10 mouse cellular contexts compared by ENCODE assay signal in the genomic region with DNA sequence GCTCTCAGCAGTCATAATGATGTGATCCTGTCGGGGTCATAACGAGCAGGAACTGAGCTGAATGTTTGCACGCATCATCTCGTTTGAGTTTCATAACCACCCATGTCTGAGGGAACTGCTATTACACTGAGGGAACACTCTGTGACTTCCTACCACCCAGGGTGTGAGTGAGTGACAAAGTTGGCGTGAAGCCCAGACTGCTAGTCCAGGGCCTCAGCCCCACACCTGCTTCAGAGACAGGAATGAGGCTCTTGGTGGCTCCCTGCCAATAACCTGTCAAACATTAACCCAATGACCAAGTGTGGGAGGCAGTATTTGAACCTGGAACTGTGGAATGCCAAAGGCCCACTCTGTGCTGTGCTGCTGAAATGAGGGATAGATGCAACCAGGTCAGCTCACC.
A peak's percentile ranks its signal among the peaks of the same experiment; 100 is the strongest.
DNase-seq lines count a peak whose midpoint lies in the region; ATAC-seq and TF ChIP-seq lines count a peak whose summit lies in the region.
"Had no signal": no experiment of that assay in that cellular context is flagged by ENCODE, and none has a peak within 500 bp of the region (broad histone marks: within the 10 kb centered on the region; RNA-seq: fewer than 3 reads in every experiment).

No protein-coding gene starts in this region.

- no peak overlapping the region for H3K27ac ChIP-seq in forebrain, embryonic 13.5 days
- no peak overlapping the region for H3K27ac ChIP-seq in forebrain, embryonic 10.5 days
- no peak overlapping the region for H3K27ac ChIP-seq in heart, adult 2 months
- H3K27ac ChIP-seq in lung, embryonic 14.5 days (ENCODE audit: low read depth), result peak overlapping the region; percentile 80
- H3K27ac ChIP-seq: neural tube, embryonic 12.5 days had no signal

- no peaks in the 10 kb centered on the region for H3K9me3 ChIP-seq in forebrain, embryonic 13.5 days (replicated peaks)
- no peaks in the 10 kb centered on the region for H3K9me3 ChIP-seq in forebrain, embryonic 10.5 days
- no peaks in the 10 kb centered on the region for H3K9me3 ChIP-seq in G1E (replicated peaks)
- H3K9me3 ChIP-seq in lung, embryonic 14.5 days (ENCODE audit: low read depth, low read length), result no peaks in the 10 kb centered on the region
- H3K9me3 ChIP-seq: neural tube, embryonic 12.5 days had no signal

- peak; percentile 58; the same call in 1 of the 2 replicates for ATAC-seq in forebrain, embryonic 13.5 days
- no peak for ATAC-seq in G1E (ENCODE audit: extremely low read depth, insufficient number of reproducible peaks, low FRiP score, poor library complexity, severe bottlenecking)
- peak; percentile 97 for ATAC-seq in lung, embryonic 14.5 days (ENCODE audit: insufficient read depth)

- TF ChIP-seq EP300 in heart, adult 2 months (IDR thresholded peaks at IDR 0.05; ENCODE audit: insufficient read depth, low read depth, low read length), result peak; percentile 96

- no peak for DNase-seq in forebrain, embryonic 10.5 days (ENCODE audit: extremely low spot score, low spot score)
- DNase-seq in G1E (ENCODE audit: low spot score), result peak; percentile 27
- peak; percentile 49 to 68 for DNase-seq in heart, adult 2 months
- DNase-seq in kidney, adult 8-10 months, result peak; percentile 97 to 98
- peak; percentile 93 for DNase-seq in lung, embryonic 14.5 days
- peak; percentile 64 for DNase-seq in testis, postnatal 14 days (ENCODE audit: low spot score)
- DNase-seq in thymus, postnatal 36 days, result no peak

- TF ChIP-seq POLR2A in heart, adult 2 months (IDR thresholded peaks at IDR 0.05; ENCODE audit: insufficient read depth, low read depth, low read length), result no peak

- no peaks in the 10 kb centered on the region for H3K36me3 ChIP-seq in forebrain, embryonic 13.5 days (ENCODE audit: poor library complexity, severe bottlenecking)
- no peaks in the 10 kb centered on the region for H3K36me3 ChIP-seq in forebrain, embryonic 10.5 days (replicated peaks)
- H3K36me3 ChIP-seq in G1E (replicated peaks), result no peaks in the 10 kb centered on the region
- no peaks in the 10 kb centered on the region for H3K36me3 ChIP-seq in heart, adult 2 months (ENCODE audit: control insufficient read depth, insufficient read depth, low read length)
- H3K36me3 ChIP-seq in lung, embryonic 14.5 days (ENCODE audit: insufficient read depth), result no peaks in the 10 kb centered on the region
- H3K36me3 ChIP-seq: neural tube, embryonic 12.5 days had no signal

- no peak overlapping the region for H3K9ac ChIP-seq in forebrain, embryonic 13.5 days
- H3K9ac ChIP-seq in heart, adult 2 months (ENCODE audit: low read depth, low read length), result no peak overlapping the region
- H3K9ac ChIP-seq in lung, embryonic 14.5 days, result no peak overlapping the region
- H3K9ac ChIP-seq: neural tube, embryonic 12.5 days had no signal

- H3K4me2 ChIP-seq in forebrain, embryonic 13.5 days, result no peak overlapping the region
- no peak overlapping the region for H3K4me2 ChIP-seq in lung, embryonic 14.5 days
- H3K4me2 ChIP-seq: neural tube, embryonic 12.5 days had no signal

- intact Hi-C loops in heart, adult 2 months (cut with DNase I), result no loop called here

- WGBS in forebrain, embryonic 13.5 days, result 42% methylated on average over 5 of the region's 5 CpGs
- 88% methylated on average over 5 of the region's 5 CpGs for WGBS in forebrain, embryonic 10.5 days
- 27% methylated on average over 5 of the region's 5 CpGs for WGBS in heart, adult 2 months
- 9% methylated on average over 5 of the region's 5 CpGs for WGBS in lung, embryonic 14.5 days

- no peak overlapping the region for H3K4me3 ChIP-seq in forebrain, embryonic 13.5 days
- H3K4me3 ChIP-seq in forebrain, embryonic 10.5 days, result no peak overlapping the region
- H3K4me3 ChIP-seq in G1E (ENCODE audit: low read depth, low read length), result no peak overlapping the region
- no peak overlapping the region for H3K4me3 ChIP-seq in heart, adult 2 months
- H3K4me3 ChIP-seq in lung, embryonic 14.5 days (ENCODE audit: low read depth, low read length), result no peak overlapping the region
- H3K4me3 ChIP-seq: erythroblast, embryonic 14.5 days; neural tube, embryonic 12.5 days had no signal

- H3K4me1 ChIP-seq in forebrain, embryonic 13.5 days, result 0 out of 2 replicates have a peak, but pooled peaks cover 4% of the 10 kb centered on the region
- peaks cover 9% of the 10 kb centered on the region; the same call in 1 of the 2 replicates for H3K4me1 ChIP-seq in forebrain, embryonic 10.5 days
- peaks cover 6% of the 10 kb centered on the region; the same call in 1 of the 2 replicates for H3K4me1 ChIP-seq in G1E (ENCODE audit: insufficient read depth, low read depth, low read length)
- peaks cover 2% of the 10 kb centered on the region; the same call in 1 of the 2 replicates for H3K4me1 ChIP-seq in heart, adult 2 months (ENCODE audit: control insufficient read depth, insufficient read depth, low read length)
- H3K4me1 ChIP-seq in lung, embryonic 14.5 days (ENCODE audit: insufficient read depth), result peaks cover 10% of the 10 kb centered on the region
- H3K4me1 ChIP-seq: neural tube, embryonic 12.5 days had no signal

- no peaks in the 10 kb centered on the region for H3K79me2 ChIP-seq in heart, adult 2 months (replicated peaks; ENCODE audit: control insufficient read depth, insufficient read depth, low read length)

- TF ChIP-seq CTCF in G1E (IDR thresholded peaks at IDR 0.05; ENCODE audit: low read depth, low read length), result no peak
- TF ChIP-seq CTCF in heart, adult 2 months (IDR thresholded peaks at IDR 0.05), result no peak
- TF ChIP-seq CTCF in lung, embryonic 14.5 days (IDR thresholded peaks at IDR 0.05; ENCODE audit: low read depth), result no peak

- H3K27me3 ChIP-seq in forebrain, embryonic 13.5 days, result no peaks in the 10 kb centered on the region
- H3K27me3 ChIP-seq in forebrain, embryonic 10.5 days (ENCODE audit: poor library complexity, severe bottlenecking), result no peaks in the 10 kb centered on the region
- H3K27me3 ChIP-seq in G1E (ENCODE audit: insufficient read depth, low read length), result 0 out of 2 replicates have a peak, but pooled peaks cover 2% of the 10 kb centered on the region
- H3K27me3 ChIP-seq in heart, adult 2 months (ENCODE audit: control insufficient read depth, insufficient read depth, low read length), result no peaks in the 10 kb centered on the region
- H3K27me3 ChIP-seq in lung, embryonic 14.5 days (ENCODE audit: insufficient read depth, low read length), result no peaks in the 10 kb centered on the region
- H3K27me3 ChIP-seq: neural tube, embryonic 12.5 days had no signal

Comparison
In these comparisons a context has a peak if more than half of its experiments do, and no peak if none do; other contexts are left out.
1. DNase-seq: peak in G1E (single experiment), heart, adult 2 months (2 of 2), kidney, adult 8-10 months (2 of 2), lung, embryonic 14.5 days (single experiment) and testis, postnatal 14 days (single experiment); none in forebrain, embryonic 10.5 days (single experiment) and thymus, postnatal 36 days (0 of 2).